Mouse (Mus musculus) kidney, adult 2 months (tissue): ENCODE data around the gene Zfp36l2.

Source experiments
- CTCF ChIP-seq: fragments of 200-500 bp; conservative IDR thresholded peaks from 2 replicates; pipeline ENCODE4 v1.5.1; 2011; ENCODE audit warnings: low read depth, mild to moderate bottlenecking, control low read depth, low read length, moderate library complexity, mixed read lengths; ENCODE audit not compliant: insufficient read depth, insufficient read length
- POLR2A ChIP-seq: fragments of 200-500 bp; IDR thresholded peaks from one replicate; pipeline ENCODE4 v1.6.1; 2011; ENCODE audit warnings: low read depth, low read length, control low read depth

GRCm38 (mm10) chr17:84194282-84195002 lies 6.7 kb upstream of the Zfp36l2 start:
- TF ChIP-seq CTCF, result no peak
- no peak for TF ChIP-seq POLR2A
